Mouse (Mus musculus) liver, embryonic 12.5 days (tissue): ENCODE results near the gene Them7. TPM values are rescaled to one million over a fixed set of nuclear protein-coding genes. Genes with fewer than 3 reads are reported as not detected.

Experiments
- ATAC-seq: fragments of 200-750 bp; cut with Nextera tagmentation; 2 replicates; pipeline ENCODE4 v1.8.0; 2017; ENCODE audit warnings: moderate number of reproducible peaks, mild to moderate bottlenecking, moderate library complexity
- H3K27ac ChIP-seq: fragments of 300-500 bp; sonication (generic); 2 replicates; pipeline ENCODE4 v1.5.1; 2016; ENCODE audit warnings: mild to moderate bottlenecking
- H3K27me3 ChIP-seq: fragments of 300-500 bp; sonication (generic); replicated peaks from 2 replicates; pipeline ENCODE4 v1.6.1; 2016; ENCODE audit warnings: mild to moderate bottlenecking, moderate library complexity
- H3K36me3 ChIP-seq: fragments of 300-500 bp; sonication (generic); 2 replicates; pipeline ENCODE4 v1.6.1; 2016; ENCODE audit warnings: mild to moderate bottlenecking, moderate library complexity
- H3K4me1 ChIP-seq: fragments of 300-500 bp; sonication (generic); 2 replicates; pipeline ENCODE4 v1.6.1; 2016
- H3K4me2 ChIP-seq: fragments of 300-500 bp; sonication (generic); 2 replicates; pipeline ENCODE4 v1.6.1; 2016; ENCODE audit warnings: mild to moderate bottlenecking, moderate library complexity
- H3K4me3 ChIP-seq: fragments of 300-500 bp; sonication (generic); 2 replicates; pipeline ENCODE4 v1.5.1; 2016; ENCODE audit warnings: mild to moderate bottlenecking, moderate library complexity
- H3K9ac ChIP-seq: fragments of 300-500 bp; sonication (generic); 2 replicates; pipeline ENCODE4 v1.6.1; 2016; ENCODE audit warnings: mild to moderate bottlenecking, moderate library complexity
- H3K9me3 ChIP-seq: fragments of 300-500 bp; sonication (generic); replicated peaks from 2 replicates; pipeline ENCODE4 v1.6.1; 2016; ENCODE audit warnings: mild to moderate bottlenecking, moderate library complexity
- WGBS: fragments of 180-500 bp; shearing (Covaris S2); methylation state at CpG from one replicate; pipeline ENCODE4 v1.1.7; 2016; ENCODE audit not compliant: insufficient replicate concordance; 5-methylcytosine and 5-hydroxymethylcytosine counted together
- polyA plus RNA-seq: library from polyadenylated mRNA; unstranded; fragments of >200 nt; fragmentation: Nextera tagmentation; extraction: Ambion mirVana; gene quantifications from 2 replicates; pipeline ENCODE4 v1.2.1, GENCODE M21; 2016

Gene Them7
- polyA plus RNA-seq, 1 experiment from 2014 or later = 1.1 TPM

- H3K27me3 ChIP-seq = no peaks in the 10 kb centered on the region
- H3K27ac ChIP-seq = no peak overlapping the region
- H3K9ac ChIP-seq = no peak overlapping the region
- peaks cover 56% of the 10 kb centered on the region for H3K36me3 ChIP-seq
- H3K4me3 ChIP-seq = no peak overlapping the region
- H3K9me3 ChIP-seq = no peaks in the 10 kb centered on the region
- H3K4me1 ChIP-seq = peaks cover 13% of the 10 kb centered on the region
- H3K4me2 ChIP-seq = no peak overlapping the region
- no peak for ATAC-seq
- 64% methylated on average over 3 of the region's 3 CpGs for WGBS
Observed at GRCm38 (mm10) chr2:105384998-105385397, 160.9 kb downstream of the Them7 start.

GRCm38 (mm10) chr2:105386418-105386817 is 162.3 kb downstream of the Them7 start:
- no peak overlapping the region for H3K4me2 ChIP-seq
- no peak for ATAC-seq
- peaks cover 14% of the 10 kb centered on the region for H3K4me1 ChIP-seq
- H3K36me3 ChIP-seq = peaks cover 67% of the 10 kb centered on the region
- no peaks in the 10 kb centered on the region for H3K9me3 ChIP-seq
- no peak overlapping the region for H3K9ac ChIP-seq
- H3K4me3 ChIP-seq = no peak overlapping the region
- no peak overlapping the region for H3K27ac ChIP-seq
- H3K27me3 ChIP-seq = no peaks in the 10 kb centered on the region
- 68% methylated on average over 4 of the region's 4 CpGs for WGBS

GRCm38 (mm10) chr2:105389007-105389890 is 165.1 kb downstream of the Them7 start:
- H3K4me1 ChIP-seq = peaks cover 29% of the 10 kb centered on the region
- no peak overlapping the region for H3K27ac ChIP-seq
- H3K27me3 ChIP-seq = no peaks in the 10 kb centered on the region
- H3K4me2 ChIP-seq = no peak overlapping the region
- no peak overlapping the region for H3K4me3 ChIP-seq
- peaks cover 95% of the 10 kb centered on the region for H3K36me3 ChIP-seq
- 76% methylated on average over 17 of the region's 17 CpGs for WGBS
- H3K9me3 ChIP-seq = no peaks in the 10 kb centered on the region
- H3K9ac ChIP-seq = no peak overlapping the region
- ATAC-seq = no peak

GRCm38 (mm10) chr2:105390653-105391413 is 166.7 kb downstream of the Them7 start:
- H3K4me2 ChIP-seq = no peak overlapping the region
- no peaks in the 10 kb centered on the region for H3K9me3 ChIP-seq
- no peak overlapping the region for H3K9ac ChIP-seq
- H3K4me3 ChIP-seq = no peak overlapping the region
- 57% methylated on average over 6 of the region's 6 CpGs for WGBS
- H3K4me1 ChIP-seq = peaks cover 35% of the 10 kb centered on the region
- peak; percentile 69 for ATAC-seq
- H3K27ac ChIP-seq = no peak overlapping the region
- peaks cover 86% of the 10 kb centered on the region for H3K36me3 ChIP-seq
- no peaks in the 10 kb centered on the region for H3K27me3 ChIP-seq

GRCm38 (mm10) chr2:105391414-105391784 is 167.3 kb downstream of the Them7 start:
- Histone ChIP-seq H3K27me3 (no peaks in the 10 kb centered on the region), H3K4me1 (peaks cover 41% of the 10 kb centered on the region), H3K4me3 (no peak overlapping the region), H3K9ac (no peak overlapping the region), H3K27ac (no peak overlapping the region), H3K9me3 (no peaks in the 10 kb centered on the region), H3K4me2 (no peak overlapping the region), H3K36me3 (peaks cover 80% of the 10 kb centered on the region)
- no peak for ATAC-seq
- WGBS = 74% methylated on average over 4 of the region's 4 CpGs

GRCm38 (mm10) chr2:105392514-105392913 is 168.4 kb downstream of the Them7 start:
- Histone ChIP-seq H3K4me3 (no peak overlapping the region), H3K9me3 (no peaks in the 10 kb centered on the region), H3K4me1 (peaks cover 52% of the 10 kb centered on the region), H3K27me3 (no peaks in the 10 kb centered on the region), H3K9ac (no peak overlapping the region), H3K4me2 (no peak overlapping the region), H3K36me3 (peaks cover 70% of the 10 kb centered on the region), H3K27ac (no peak overlapping the region)
- 74% methylated on average over 2 of the region's 2 CpGs for WGBS
- no peak for ATAC-seq

- ATAC-seq = no peak
- no peak overlapping the region for H3K27ac ChIP-seq
- no peak overlapping the region for H3K4me3 ChIP-seq
- no peak overlapping the region for H3K4me2 ChIP-seq
- H3K9ac ChIP-seq = no peak overlapping the region
- peaks cover 66% of the 10 kb centered on the region for H3K4me1 ChIP-seq
- H3K27me3 ChIP-seq = no peaks in the 10 kb centered on the region
- H3K9me3 ChIP-seq = no peaks in the 10 kb centered on the region
- 86% methylated on average over 4 of the region's 4 CpGs for WGBS
- H3K36me3 ChIP-seq = peaks cover 52% of the 10 kb centered on the region
Observed at GRCm38 (mm10) chr2:105394375-105394774, 170.3 kb downstream of the Them7 start.

GRCm38 (mm10) chr2:105396066-105396465 is 171.9 kb downstream of the Them7 start:
- H3K4me1 ChIP-seq = peaks cover 73% of the 10 kb centered on the region
- ATAC-seq = no peak

GRCm38 (mm10) chr2:105397446-105398211 is 173.5 kb downstream of the Them7 start:
- H3K4me1 ChIP-seq = peaks cover 67% of the 10 kb centered on the region
- H3K9ac ChIP-seq = peak overlapping the region; percentile 85
- peaks cover 19% of the 10 kb centered on the region for H3K27me3 ChIP-seq
- peak overlapping the region; percentile 97 for H3K4me2 ChIP-seq
- no peak for ATAC-seq
- no peak overlapping the region for H3K27ac ChIP-seq
- WGBS = 39% methylated on average over 5 of the region's 5 CpGs
- peaks cover 23% of the 10 kb centered on the region for H3K36me3 ChIP-seq
- no peaks in the 10 kb centered on the region for H3K9me3 ChIP-seq
- H3K4me3 ChIP-seq = peak overlapping the region; percentile 81

More at GRCm38 (mm10) chr2:105396066-105396465, 171.9 kb downstream of the Them7 start:
- H3K9me3 ChIP-seq = no peaks in the 10 kb centered on the region
- H3K4me3 ChIP-seq = no peak overlapping the region
- peak overlapping the region; percentile 97 for H3K4me2 ChIP-seq
- H3K9ac ChIP-seq = no peak overlapping the region
- 61% methylated on average over 9 of the region's 9 CpGs for WGBS
- H3K36me3 ChIP-seq = peaks cover 39% of the 10 kb centered on the region
- H3K27ac ChIP-seq = no peak overlapping the region
- H3K27me3 ChIP-seq = peaks cover 5% of the 10 kb centered on the region

- Histone ChIP-seq H3K9ac (peak overlapping the region; percentile 85), H3K27me3 (peaks cover 19% of the 10 kb centered on the region), H3K4me3 (peak overlapping the region; percentile 81), H3K9me3 (no peaks in the 10 kb centered on the region), H3K4me2 (peak overlapping the region; percentile 97), H3K27ac (peak overlapping the region; percentile 89), H3K36me3 (peaks cover 13% of the 10 kb centered on the region), H3K4me1 (peaks cover 57% of the 10 kb centered on the region)
- 0% methylated on average over 31 of the region's 31 CpGs for WGBS
- ATAC-seq = peak; percentile 48
Observed at GRCm38 (mm10) chr2:105398636-105399084, 174.5 kb downstream of the Them7 start.

GRCm38 (mm10) chr2:105399085-105399891 is 175.2 kb downstream of the Them7 start, which contains the start of gene Rcn1:
Gene Rcn1, minus strand, starts transcription at chr2:105399319.
- Histone ChIP-seq H3K9me3 (no peaks in the 10 kb centered on the region), H3K4me2 (peak within 1 kb of the TSS; percentile 97), H3K4me3 (peak within 1 kb of the TSS; percentile 81), H3K27ac (peak within 1 kb of the TSS; percentile 89), H3K9ac (peak within 1 kb of the TSS; percentile 85), H3K27me3 (peaks cover 19% of the 10 kb centered on the region), H3K4me1 (peaks cover 56% of the 10 kb centered on the region), H3K36me3 (peaks cover 6% of the 10 kb centered on the region)
- peak; percentile 84 for ATAC-seq
- under 1% methylated on average over 57 of the region's 57 CpGs for WGBS
